Mouse (Mus musculus) liver (tissue): ENCODE data around the gene Med27.

Experiments
- DNase-seq: peaks from one replicate; pipeline ENCODE4 v3.0.0-alpha.2; 2020; ENCODE audit warnings: mixed read lengths

The Med27 gene

DNA sequence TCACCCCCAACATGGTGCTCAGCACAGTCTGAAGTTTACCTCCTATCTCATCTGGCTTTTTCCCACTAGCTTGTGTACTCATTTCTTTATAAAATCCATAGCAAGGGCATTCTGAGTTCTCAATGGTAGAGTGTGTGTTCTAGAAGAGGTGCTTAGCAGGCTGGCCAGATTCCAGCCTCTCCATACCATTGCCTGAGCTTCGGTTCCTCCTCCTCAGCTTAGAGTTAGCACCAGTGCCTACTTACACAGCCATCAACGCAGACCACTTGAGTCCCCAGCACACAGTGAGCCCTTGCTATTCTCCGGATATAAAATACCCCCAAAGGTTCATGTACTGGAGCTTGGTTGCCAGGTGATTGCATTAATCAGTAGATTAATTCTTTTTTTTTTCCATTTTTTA is 54.2 kb downstream of the Med27 start:
- DNase-seq: no peak

DNA sequence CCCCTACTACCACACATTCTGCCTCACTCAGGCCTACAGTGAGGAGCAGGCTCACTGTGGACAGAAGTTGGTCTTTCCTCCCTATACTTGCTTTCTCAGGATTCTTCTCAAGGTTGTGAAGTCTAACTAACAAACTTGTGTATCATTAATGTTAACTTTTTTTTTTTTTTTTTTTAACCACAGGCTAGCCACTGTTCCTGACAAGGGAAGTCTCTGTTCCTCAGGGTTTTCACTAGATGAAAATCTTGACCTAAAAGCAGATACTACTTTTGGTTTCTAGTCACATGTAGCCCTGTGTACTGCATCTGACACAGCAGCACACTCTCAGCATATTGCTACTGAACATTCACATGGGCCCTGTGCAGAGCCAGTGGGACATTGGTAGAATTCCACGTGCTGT is 55.2 kb downstream of the Med27 start:
- no peak for DNase-seq

DNA sequence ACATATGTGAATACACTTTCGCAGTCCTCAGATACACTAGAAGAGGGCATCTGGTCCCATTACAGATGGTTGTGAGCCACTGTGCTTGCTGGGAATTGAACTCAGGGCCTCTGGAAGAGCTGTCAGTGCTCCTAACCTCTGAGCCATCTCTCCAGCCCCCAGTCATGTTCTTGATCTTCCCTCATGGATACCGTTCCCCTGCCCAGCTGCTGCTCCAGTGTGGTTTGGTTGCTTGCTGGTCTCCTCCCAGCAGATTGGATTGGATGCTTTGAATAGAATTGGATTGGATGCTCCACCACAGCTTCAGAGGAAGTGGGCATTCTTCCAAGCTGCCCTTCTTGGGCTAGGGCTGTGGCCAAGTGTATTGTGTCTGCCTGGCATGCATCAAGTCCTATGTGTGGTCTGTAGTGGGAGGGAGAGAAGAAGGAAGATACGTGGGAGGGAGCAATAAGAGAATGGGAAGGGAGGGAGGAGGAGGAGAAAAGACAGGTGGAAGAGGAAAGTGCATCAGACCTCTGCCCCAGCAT is 56.0 kb downstream of the Med27 start:
- no peak for DNase-seq

DNA sequence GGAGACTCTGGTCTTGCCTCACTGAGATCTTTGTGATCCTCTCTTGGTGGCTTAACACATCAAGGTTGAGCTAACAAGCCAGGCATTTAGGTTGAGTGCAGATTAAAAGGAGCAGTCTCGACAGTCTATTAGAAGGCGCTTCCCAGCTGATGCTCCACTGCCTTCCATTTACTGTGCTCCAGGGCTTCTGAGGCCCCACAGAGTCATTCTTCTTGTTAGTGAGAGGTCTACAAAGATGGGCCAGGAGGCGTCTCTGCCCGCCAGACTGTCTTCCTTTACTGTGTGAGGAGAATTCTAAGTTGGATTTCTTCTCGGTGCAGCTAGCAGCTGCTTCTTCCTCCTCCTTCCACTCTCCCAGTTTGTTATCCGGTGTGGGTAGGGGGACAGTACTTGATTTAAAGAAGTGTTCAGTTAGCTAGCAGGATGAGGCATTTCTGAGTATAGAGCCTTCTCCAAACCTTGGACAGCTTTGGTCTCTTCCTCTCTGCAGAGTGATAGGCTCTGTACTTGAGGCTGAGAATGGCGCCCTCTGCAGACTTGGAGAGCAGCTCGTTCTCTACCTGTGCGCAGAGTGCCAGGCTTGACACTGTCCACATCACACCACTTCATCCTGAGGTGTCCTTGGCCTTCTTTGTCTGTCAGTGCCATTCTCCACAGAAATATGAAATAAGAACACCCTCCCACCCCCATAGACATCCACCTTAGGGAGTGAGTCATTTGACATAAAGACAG is 57.3 kb downstream of the Med27 start:
- DNase-seq: no peak

DNA sequence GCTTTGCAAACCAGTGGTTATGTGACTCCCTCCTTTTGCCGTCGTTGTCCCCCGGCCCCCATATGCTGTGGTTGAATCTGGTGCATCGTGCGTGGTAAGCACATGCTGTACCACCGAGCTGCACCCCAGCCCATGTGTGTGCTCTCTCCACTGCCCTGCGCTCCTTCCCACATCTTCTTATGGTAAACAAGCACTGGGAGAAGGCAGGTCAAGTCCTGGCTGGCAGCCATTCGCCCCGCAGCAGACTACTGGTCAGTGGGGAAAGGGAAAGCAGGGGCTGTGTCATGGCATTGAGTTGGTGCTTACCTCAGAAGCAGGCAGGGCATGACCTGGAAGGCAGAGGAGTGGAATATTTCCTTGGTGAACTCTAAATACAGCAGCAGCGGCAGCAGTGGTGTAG is 58.3 kb downstream of the Med27 start:
- DNase-seq: no peak

DNA sequence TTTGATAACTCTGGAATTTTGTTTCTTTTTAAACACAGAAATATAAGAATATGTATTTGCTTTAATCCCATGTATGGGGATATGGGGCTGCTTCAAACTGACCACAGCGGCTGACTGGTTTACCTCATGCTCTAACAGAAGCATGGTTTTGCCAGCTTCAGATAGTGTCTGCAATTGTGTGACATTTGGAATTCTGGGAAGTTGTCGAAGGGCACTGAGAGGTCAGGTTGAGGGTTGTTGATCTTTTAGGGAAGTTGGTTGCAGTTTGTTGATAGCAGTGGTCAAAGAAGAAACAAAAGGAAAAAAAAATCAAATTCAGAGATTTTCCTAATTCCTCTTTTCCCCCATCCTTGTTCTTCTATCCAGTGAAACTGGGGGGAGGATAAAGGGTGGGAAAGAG is 59.2 kb downstream of the Med27 start:
- DNase-seq: no peak

DNA sequence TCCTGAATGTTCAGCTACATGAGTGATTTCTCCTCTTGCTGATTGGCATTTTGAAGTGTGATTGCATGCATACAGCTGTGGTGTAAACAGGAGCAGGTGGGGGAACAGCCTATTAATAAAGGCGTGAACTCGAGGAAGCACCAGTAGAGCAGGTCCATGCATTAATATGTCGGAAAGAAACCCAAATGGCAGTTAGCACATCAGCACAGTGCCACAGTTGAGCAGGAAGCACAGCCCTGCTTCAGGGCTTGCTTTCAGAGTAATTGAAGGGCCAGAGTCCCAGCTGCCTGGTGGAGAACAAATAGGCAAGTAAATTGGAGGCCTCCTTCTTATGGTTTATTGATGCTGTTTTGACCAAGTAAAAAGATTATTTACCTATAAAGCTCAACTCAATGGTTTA is 60.7 kb downstream of the Med27 start:
- DNase-seq: no peak

DNA sequence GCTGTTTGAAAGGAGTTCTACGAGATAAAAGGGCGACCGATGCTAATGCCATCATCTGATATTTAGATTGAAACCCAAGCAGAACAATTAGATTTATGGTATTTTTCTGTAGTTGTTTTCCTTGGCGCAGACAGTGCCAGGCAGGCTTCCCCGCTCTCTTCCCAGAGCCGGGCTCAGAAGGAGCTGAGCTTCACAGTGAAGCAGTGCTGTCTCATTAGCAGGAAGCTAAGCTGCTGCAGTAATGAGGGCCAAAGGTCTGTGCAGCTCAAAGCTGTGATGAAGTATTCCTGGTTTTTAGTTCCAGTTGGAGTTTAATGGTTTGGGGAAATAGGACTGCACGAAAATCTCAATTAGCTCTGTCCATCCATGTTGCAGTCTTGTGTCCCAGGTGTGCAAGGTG is 61.1 kb downstream of the Med27 start:
- DNase-seq: no peak

DNA sequence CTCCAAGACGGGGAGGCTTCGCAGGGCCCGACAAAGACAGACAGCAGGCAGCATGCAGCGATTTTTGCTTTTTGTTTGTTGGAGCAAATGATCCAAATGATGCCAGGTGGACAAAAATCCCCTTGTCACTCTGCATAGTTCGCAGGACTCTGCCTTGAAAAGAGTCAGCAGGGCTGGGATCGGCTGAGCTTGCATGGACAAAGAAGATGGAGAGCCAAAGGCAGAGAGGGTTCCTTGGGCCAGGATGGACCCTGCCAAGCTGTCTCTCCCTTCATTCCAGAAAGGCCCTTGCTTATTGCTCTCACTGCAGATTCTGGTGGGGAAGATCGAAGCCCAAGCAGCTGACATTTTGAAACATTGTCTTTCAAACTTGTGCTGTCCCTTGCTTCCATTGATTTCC is 64.3 kb downstream of the Med27 start:
- DNase-seq: no peak

DNA sequence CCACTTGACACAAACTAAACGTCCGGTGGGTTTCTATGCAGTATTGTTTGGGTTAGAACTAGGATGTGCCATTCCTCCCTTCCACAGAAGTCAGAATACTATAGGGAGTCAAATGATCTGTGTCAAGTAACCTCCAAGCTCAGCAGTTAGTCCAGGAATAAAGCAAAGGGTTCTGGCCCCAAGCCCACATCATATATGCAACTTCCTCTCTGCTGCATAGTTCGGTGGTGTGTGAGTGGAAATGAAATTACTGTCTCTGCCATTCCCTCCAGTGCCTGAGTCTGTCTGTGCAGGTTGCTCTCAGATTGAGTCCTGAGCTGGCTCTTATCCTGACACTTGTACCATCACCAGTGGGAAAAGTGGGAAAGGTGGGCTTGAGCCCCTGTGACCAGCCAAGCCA is 65.8 kb downstream of the Med27 start:
- DNase-seq: no peak

DNA sequence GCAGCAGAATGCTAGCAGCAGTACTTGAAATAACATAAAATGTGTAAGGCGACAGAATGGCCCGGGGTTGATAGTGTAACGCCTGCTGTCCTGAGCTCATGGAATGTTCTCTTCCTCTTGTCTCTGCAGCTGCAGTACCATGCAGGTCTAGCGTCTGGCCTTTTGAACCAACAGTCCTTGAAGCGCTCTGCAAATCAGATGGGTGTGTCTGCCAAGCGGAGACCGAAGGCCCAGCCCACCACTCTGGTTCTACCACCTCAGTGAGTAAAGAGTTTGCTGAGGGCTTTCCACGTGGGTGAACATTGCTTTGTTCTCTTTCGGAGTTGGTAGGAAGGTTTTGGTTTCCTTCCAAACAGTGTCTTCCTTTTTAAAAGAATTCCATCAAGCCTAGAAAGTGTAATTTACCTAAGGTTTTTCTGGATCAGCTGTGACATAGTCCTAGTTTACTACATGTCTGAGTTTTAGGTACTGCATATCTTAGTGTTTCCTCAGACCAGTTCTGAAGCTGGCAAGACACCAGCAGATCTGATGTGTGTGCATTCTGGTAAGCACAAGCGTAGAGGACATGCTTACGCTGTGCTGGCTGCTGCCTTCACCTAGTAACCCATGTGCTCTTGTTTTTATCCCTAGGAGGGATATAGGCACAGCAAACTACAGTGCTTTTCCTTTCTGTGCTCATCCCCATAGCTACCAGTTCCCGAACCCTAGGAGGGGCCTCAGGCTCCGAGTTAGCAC is 66.8 kb downstream of the Med27 start:
- DNase-seq: no peak

DNA sequence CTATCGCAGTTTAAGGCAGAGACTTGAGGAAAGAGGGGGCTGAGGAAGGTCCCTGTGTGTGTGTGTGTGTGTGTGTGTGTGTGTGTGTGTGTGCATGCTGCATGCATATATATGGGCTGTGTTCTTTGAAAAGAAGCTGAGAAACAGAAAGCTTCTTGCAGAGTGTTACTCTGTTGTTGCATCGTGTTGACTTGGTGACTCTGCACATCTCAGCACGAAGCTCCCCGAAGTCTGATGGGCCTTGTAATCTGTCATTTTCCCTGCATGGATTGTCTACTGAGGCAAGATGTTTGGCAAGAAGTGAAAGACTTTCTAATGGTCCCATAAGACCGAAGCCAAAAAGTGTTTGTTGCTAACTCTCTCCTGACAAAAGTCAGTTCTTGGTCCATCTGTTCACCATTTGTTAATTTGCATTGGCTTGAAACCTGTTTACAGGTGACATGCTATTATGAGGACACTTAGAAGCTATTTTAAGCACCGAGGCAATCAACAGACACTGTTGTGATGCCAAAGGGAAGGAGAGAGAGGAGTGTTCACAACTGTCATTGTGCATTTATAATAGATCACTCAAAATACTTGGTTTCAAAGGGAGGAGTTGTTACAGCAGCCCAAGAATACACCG is 68.3 kb downstream of the Med27 start:
- DNase-seq: no peak

DNA sequence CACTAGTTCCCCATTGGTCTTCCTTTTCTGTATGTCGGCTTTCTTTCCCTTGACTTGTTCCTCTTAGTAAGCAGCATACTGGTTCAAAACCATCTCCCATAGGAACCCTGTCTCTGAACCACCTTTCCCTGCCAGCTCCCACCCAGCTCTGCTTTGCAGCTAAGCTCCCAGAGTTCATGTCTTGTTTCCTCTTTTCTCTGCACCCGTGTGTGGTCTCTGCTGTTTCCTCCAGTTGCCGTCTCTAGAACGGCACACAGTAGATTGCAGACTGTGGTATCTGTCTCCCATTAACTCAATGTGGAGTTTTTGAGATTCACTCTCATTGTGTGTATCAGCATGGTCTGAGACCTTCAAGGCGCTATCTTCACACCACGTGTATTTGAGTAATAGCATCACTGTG is 71.9 kb downstream of the Med27 start:
- DNase-seq: no peak

DNA sequence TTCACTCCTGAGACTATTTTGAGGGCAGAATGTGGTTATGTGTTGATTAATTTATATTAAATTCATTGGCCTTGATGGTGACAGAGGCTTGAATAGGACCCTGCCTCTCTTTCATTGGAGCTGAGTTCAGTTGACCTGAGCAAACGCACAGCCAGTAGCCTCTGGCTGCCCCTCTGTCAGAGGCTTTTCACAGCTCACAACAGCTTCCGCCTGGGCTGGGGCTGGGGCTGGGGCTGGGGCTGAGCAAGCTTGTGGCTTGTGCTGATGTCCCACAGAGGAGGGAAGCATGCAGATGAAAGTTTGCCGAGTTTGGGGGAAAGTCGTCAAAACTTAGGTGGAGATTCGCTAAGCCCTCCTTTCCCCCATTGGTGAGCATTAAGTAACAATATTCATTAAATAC is 72.8 kb downstream of the Med27 start:
- DNase-seq: no peak

DNA sequence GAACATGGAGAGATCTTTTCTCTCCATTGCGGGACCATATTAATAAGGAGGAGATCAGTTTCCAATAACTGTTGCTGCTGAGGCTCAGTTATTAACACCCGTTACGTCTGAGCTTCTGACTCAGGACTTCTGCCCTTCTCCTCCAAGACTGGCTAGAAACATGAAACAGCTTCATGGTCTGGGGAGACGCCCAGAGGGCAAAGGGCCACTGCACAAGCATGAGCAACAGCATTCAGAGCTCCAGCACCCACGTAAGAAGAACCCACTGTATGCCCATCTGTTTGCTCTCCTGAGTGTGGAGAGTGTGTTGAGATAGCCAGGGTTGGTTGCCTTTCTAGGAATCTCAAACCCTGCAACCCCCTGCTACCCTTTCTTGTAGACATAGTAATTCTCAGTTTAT is 73.3 kb downstream of the Med27 start:
- no peak for DNase-seq

DNA sequence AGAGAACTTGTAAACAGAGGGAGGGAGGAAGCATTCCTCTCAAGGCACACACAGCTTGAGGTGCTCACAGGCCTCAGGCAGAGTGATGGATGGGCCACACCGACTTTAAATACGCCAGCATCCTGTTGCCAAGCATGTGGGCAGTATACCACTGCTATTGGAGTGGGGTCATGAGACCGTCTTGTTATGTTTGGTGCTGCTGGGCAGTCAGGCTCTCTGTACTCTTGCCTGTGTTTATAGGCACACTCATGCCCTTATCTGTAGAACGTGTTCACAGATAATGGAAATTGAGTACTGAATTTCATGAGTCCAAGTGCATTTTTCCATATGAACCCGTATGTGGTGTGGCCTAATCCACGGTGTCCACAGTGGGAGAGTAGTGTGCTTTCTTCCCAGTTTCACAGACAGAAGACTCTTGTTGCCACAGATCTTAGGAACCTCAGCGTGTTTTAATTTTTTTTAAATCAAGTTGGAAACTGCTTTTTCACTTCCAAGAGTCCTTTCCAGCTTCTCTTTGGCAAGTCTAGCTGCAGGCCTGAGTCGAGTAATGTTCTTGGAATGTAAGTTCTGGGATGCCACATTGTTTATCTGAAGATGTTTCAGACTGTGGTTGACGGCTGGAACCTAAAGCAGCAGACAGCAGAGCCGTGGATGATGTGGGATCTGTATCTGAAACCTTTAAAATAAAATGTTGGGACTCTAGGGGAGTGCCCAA is 75.7 kb downstream of the Med27 start:
- no peak for DNase-seq

DNA sequence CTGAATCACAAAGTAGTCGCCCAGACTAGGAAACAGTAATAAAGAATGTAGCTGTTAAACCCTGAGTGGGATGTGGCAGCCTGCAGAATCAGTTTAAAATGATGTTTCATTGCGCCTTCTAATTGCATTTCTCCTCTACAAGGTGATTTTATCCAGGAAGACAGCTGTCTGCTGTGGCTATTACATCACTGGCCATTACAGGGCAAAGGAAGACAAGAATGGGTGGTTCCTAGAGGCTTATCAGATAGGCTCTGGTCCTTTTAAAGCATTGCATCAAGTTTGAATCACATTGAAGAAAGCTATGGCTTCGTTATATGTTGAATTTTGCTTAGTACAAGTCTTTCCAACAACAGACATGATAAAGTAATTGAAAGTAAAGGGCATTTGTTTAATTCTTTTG is 76.4 kb downstream of the Med27 start:
- no peak for DNase-seq

DNA sequence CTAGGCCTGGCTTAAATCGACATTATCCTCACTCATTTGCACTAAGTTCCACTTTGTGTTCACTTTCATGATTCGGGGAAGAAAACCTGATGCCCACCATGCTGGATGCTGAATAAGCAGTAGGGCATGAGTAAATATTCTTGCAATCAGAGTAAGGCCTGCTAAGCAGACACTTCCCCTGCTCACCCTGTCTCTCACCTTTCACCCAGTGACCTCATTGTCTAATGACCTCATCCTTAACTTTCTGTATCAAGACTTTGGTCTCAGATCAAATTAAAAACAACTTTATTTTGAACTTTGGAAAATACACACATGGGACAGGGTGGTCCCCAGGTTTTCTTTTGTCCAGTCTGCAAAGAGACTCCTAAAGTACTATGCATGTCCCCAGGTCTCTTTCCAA is 78.8 kb downstream of the Med27 start:
- no peak for DNase-seq

DNA sequence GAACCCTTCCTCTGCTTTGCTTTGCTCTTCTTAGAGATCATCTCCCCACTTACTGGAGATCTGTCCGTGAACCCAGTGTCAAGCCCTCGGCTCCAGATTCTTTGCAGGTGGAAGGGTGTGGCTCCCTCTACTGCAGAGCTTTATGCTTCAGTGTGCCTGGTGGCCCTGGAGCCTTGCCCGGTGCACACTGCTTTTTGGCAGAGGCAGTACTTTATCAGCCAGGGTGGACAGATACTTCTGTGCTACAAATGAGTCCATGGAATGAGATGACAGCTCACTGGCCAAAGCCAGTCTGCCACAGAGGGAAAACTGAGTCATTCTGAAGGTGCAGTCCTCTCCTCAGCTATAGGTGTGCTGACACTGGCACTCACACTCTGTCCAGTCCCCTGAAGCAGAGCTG is 80.1 kb downstream of the Med27 start:
- DNase-seq: no peak

DNA sequence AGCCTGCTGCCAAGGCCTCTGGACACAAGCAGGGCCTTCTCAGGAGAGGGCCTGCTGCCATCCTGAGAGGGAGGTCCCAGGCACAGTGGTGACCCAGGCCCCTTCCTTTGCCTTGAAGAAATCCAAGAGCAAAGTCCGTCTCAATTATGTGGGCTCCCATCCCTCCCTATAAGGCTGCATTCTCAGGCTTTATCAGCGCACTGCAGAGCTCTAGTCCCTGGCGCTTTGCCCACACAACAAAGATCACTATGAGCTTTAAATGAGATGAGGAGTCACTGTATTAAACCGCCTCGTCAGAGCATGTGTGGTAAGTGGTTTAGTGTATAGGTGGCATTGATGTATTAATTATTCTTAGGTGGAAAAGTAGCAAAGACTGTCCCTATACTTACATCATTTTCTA is 85.9 kb downstream of the Med27 start:
- peak; percentile 40 for DNase-seq

DNA sequence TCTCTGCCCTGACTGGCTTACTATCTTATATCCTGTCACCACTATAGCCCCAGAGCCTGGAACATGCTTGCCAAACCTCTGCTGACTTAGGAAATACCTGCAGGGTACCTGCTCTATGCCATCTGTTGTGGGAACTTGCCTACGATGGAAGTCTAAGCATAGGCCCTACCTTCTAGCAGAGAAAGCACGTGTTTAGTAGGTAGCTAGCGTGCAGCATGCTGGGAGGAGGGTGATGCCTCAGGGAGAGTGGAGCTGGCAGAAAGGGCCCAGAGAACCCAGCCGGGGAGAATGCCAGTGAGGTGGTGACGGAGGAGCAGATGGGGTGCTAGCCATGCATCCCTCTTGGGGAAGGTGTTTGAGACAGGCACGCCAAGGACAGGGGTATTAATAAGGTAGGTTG is 89.8 kb downstream of the Med27 start:
- no peak for DNase-seq

DNA sequence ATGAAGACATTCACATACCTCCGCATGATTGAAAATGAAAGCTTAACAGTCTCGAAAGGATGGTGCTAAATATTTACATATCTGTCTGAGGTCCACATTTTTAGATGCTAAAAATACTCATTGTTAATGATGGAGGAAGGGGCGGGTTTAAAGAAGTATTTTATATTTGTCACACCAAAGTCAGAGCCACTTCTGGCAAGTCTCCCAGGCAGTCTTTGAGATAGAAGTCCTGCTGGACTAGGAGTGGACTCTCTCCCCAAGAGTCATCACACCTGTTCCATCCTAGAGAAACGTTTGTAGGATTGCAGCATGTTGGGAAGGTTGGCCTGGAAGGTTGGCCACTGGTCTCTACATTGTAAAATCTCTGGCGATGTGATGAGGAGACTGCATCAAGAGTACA is 90.5 kb downstream of the Med27 start:
- no peak for DNase-seq

DNA sequence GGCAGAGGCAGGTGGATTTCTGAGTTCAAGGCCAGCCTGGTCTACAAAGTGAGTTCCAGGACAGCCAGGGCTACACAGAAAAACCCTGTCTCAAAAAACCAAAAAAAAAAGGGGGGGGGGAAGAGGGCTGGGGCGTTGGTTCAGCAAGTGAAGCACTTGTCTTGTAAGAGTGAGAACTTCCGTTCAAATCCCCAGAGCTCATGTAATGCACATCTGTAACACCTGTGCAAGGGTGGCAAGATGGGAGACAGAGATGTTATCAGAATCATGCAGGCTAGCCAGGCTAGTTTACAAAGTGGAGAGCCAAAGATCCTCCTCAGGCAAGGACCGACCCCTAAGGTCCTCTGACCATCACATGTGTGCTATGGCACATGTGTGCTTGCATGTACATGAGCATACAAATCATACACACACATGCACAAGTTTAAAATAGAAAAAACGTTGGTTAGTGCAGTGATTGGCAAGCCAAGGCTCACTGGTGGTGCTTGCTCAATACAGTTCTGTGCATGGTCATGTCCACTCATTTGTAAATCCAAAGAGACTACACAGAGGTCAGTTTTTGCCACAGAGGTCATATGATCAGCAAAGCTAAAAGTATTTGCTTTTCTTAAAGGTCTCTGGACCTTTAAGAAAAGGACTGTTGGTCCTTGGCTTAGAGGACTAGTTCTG is 91.4 kb downstream of the Med27 start:
- no peak for DNase-seq
